Mouse (Mus musculus): ENCODE results near the gene Sertad2.

Sertad2 gene

DNA sequence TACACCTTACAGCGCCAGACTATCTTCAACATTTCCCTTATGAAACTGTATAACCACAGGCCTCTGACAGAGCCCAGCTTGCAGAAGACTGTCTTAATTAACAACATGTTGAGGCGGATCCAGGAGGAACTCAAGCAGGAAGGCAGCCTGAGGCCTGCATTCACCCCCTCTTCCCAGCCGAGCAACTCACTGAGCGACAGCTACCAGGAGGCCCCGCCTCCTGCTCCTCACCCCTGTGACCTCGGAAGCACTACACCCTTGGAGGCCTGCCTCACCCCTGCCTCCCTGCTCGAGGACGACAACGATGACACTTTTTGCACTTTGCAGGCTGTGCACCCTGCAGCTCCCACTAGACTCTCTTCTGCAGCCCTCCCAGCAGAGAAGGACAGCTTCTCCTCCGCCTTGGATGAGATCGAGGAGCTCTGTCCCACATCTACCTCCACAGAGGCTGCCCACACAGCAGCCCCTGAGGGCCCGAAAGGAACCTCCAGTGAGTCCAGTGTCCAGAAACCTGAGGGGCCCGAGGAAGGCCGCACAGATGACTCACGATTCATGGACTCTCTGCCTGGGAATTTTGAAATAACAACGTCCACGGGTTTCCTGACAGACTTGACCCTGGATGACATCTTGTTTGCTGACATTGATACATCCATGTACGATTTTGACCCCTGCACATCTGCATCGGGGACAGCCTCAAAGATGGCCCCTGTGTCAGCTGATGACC lies 105.0 kb downstream of the Sertad2 start:
- no peak for DNase-seq

GRCm38 (mm10) chr11:20649477-20649876 lies 106.4 kb downstream of the Sertad2 start:
- no peak for DNase-seq

DNA sequence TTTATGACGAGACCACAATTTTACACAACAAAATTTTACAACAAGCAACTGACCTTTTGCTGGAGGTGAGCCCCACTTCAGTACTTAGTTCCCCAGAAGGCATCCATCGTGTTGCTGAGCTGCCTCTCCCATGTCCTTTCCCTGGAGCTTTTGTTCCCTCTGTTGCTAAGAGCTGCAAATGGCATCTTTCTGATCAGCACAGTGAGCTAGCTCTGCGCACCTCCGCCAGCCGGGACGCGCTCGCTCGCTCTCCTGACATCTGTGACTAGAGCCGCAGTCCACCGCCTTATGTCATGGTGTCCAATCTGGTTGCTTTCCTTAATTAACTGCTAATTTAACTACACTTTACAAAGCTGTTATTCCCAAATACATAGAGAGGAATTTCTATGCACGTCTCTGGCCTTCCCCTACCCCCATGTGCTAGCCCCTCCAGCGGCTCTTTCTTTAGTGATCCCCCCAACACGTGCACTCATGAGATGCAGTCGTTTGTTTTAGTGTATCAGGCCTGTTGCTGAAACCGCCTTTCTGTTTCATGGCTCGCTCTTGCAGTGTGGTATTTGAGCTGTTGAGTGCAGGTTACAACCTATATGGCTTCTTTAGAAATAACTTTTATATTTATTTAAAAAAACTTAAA lies 107.1 kb downstream of the Sertad2 start:
- peak; percentile 65 for DNase-seq

GRCm38 (mm10) chr11:20651166-20651565 lies 108.1 kb downstream of the Sertad2 start:
- no peak for DNase-seq

DNA sequence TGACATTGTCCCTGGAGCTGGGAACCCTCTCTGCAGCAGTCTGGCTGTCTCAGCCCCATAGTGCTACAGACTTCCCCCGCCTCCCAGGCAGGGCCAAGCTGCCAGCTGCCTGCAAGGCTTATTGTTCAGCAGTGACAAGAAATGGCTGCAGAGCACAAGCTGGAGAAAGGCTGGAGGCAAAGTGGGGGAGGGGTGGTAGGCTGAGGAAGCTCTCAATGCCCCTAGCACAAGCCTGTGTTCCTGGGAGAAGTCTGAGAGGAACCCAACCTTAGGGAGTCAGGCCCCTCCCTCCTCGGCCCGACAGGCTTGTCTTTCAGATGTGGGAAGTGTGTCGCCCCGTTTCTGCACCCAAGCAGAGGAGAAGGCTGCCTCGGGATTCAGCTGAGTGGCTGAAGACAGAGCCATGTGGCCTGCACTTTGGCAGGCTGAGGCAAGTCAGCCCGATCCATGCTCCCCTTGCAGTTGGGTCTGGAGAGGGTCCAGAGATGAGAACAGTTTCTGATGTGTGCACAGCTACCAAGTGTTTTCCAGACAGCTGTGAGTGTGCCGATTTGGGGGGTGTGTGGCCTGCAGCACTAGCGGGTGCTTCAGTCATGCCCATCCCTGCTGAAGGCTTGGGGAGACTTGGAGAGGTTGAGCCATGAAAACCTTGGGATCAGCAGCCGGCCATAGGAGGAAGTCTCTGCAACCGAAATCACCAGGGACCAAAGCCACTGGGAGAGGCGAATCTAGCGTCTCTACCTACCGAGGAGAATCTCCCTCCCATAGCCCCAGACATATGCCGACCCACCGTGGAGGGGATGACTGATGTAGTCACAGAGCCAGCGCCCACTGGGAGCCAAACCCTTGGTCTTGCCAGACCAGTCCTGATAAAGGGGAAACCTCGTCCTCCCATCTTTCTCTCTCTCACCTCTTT lies 113.0 kb downstream of the Sertad2 start:
- peak; percentile 76 for DNase-seq

GRCm38 (mm10) chr11:20656711-20657057 lies 113.6 kb downstream of the Sertad2 start:
- peak; percentile 44 for DNase-seq

DNA sequence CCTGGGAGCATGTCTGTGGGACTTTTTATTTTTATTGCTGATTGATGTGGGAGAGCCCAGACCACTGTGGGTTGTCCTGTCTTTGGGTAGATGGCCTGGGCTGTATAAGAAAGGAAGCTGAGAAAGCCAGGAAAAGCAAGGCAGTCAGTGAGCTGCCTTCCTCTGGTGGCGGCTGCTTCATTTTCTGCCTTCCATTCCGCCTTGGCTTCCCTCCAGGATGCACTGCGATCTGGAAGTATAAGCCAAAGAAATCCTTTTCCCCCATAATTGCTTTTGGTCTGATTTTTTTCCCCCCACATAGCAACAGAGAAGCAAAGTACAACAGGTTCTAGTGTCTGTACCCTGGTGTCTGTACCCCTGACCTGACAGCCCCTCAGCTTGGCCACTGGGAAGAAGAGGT lies 116.0 kb downstream of the Sertad2 start:
- DNase-seq: no peak

DNA sequence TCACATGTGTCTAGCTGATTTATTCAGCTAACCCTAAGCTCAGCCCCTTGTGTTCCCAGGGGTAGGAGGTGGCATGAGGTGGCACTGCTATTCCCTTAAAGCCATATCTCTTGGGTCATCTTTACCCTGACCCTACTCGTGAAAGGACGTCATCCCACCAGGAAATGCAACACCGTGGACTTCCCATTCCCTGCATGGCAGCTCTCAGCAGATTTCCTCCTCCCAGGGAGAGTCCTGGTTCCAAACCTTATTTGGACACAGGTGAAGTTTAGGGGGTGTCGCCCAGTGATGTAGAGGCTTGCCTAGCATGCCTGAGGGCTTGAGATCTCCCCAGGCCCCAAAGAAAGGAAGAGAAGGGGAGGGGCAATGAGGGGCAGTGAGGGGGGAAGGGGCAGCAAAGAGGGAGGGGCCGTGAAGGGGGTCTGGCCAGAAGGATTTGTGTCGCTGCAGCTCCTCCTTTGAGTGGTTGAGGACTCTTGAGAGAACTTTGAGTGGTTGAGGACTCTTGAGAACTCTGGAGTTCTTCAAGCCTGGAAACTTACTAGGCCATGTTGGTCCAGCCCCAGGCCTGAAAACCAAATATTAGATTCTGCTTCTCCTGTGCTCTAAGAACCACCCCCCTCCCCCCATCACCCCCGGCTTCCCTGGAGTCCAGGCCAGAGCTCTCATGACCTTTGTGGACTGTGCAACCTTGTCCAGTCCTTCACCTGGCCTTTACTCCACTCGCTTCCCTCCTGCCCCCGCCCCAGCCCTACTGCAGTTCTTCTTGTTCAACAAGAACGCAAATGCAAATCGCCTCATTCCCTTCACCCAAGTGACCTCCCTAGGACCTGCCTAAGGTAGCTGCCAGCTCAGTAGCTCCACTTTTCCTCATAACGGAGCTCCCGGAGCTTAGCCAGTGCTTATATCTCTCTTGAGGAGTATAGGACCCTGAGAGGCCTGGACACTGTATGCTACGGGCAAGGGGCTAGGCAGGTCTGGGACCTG lies 117.4 kb downstream of the Sertad2 start:
- DNase-seq: no peak

GRCm38 (mm10) chr11:20661652-20662051 lies 118.6 kb downstream of the Sertad2 start:
- DNase-seq: no peak

DNA sequence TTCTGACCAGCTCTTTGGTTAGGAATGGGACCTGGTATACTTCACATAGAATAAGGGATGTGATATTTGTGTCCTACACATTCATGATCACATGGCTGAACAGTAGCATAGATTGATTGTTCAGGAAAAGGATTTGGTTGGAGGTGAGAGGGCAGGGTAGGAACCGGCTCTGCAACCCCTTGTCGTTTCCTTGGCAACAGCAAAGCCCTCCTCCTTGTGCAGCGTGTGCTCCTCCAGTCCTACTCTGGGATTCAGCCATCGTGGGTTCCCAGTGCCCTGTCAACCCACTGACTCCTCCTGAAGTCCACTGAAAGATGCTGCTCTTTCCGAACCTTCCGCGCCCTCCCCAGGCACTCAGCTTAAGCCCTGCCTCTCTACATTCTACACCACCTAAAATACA lies 119.8 kb downstream of the Sertad2 start:
- DNase-seq: no peak

- DNase-seq: no peak
Measured at GRCm38 (mm10) chr11:20663580-20664198, 120.6 kb downstream of the Sertad2 start.

- DNase-seq: no peak
Measured at GRCm38 (mm10) chr11:20664878-20665277, 121.8 kb downstream of the Sertad2 start.

GRCm38 (mm10) chr11:20671789-20672392 lies 128.8 kb downstream of the Sertad2 start:
- no peak for DNase-seq

GRCm38 (mm10) chr11:20672513-20672912 lies 129.5 kb downstream of the Sertad2 start:
- DNase-seq: no peak

DNA sequence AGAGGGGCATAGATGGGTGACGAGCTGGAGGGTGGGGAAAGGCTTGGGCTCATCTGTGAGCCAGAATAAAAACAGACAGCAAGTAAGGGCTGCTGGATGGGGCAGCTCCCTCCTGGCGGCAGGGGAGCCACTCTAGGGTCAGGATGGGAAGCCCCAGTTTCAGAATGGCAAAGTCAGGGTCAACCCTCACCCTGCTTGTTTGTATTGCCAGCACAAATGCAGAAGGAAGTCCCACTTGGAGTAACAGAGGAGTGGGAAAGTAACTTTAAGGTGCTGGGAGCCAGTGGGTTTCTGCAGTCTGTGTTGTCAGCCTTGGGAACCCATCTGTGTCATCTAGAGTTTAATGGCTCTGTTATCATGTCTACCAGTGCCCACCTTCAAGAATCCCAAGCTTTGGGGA lies 136.3 kb downstream of the Sertad2 start:
- DNase-seq: no peak

DNA sequence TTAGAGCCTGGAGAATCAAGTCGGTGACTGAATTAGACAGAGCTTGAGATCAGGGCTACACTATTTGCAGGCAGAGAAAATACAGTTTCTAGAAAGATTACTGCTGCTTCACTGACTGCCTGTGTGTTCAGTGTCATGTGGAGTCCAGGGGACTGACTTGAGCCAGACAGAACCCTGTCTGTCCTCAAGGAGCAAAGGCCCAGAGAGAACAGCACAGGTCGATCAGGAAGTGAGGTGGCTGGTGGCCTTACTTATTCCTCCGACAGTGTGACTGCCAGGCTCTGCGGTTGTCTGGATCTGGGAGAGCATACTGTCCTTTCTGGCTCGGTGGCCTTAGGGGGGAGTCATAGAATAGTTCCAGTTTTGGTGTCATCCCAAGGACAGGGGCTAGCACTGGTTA lies 137.7 kb downstream of the Sertad2 start:
- DNase-seq: no peak

GRCm38 (mm10) chr11:20681679-20682078 lies 138.6 kb downstream of the Sertad2 start:
- DNase-seq: no peak

GRCm38 (mm10) chr11:20691000-20691399 lies 147.9 kb downstream of the Sertad2 start:
- DNase-seq: peak; percentile 50

Data from layer of hippocampus, adult 9-11 months (tissue).